Mouse (Mus musculus) spleen, adult 2 months (tissue): Measurements from ENCODE around the gene 9230112D13Rik.

Experiments
- CTCF ChIP-seq: fragments of 200-500 bp; IDR thresholded peaks from 2 replicates; pipeline ENCODE4 v1.5.1; 2011; ENCODE audit warnings: mild to moderate bottlenecking, inconsistent platforms; ENCODE audit not compliant: insufficient read depth, insufficient read length, insufficient replicate concordance; ENCODE audit errors: extremely low read depth
- POLR2A ChIP-seq: fragments of 200-500 bp; IDR thresholded peaks from 2 replicates; pipeline ENCODE4 v1.6.1; 2011; ENCODE audit warnings: low read depth, low read length, inconsistent platforms

- TF ChIP-seq POLR2A = no peak
- no peak for TF ChIP-seq CTCF
Observed at GRCm38 (mm10) chr14:34568626-34569025, 46.0 kb upstream of the 9230112D13Rik start.
